Mouse (Mus musculus): ENCODE data around the gene Cyb5r2.

Cyb5r2 gene

DNA sequence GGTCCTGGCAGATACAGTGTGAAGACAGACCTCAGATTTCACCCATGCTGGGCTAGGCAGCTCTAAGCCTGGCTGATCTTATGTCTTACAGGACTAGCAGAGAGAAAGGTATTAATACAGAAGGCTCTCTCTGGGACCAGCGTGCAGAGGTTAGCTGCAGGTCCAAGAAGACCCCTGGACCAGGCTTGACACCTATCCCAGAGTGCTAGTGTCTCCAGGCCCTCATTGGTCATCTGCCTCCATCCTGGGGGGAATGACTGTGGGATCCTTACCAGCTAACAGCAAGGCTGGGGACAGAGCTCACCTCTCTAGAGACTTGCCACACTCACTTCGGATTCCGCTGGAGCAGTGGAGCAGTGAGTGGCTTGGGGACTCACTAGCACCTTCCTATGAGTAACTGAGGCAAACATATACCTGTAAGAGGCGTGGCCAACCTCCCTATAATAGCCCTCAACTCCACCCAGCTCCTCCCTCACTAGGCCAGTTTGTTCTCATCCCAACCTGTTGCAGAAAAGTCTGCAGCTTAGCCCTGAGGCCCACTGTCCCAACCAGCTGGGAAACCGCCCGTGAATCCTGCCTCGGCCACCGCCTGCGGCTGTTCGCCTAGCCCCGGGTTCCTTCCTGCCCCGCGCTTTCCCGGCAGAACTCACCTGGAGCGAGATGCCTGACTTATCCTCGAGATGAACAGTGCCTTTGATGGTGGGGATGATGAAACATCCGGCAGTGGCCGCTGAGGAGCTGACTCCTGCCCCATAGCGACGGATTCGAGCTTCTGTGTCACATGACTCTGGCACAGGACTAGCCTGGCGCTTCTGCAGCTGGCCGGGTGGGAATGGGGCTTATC lies at the start of gene Cyb5r2:
Cyb5r2 (minus strand) TSS at position 725 of the 844 bp plus-strand sequence.
- no peak for DNase-seq (ENCODE audit: low read depth)

DNA sequence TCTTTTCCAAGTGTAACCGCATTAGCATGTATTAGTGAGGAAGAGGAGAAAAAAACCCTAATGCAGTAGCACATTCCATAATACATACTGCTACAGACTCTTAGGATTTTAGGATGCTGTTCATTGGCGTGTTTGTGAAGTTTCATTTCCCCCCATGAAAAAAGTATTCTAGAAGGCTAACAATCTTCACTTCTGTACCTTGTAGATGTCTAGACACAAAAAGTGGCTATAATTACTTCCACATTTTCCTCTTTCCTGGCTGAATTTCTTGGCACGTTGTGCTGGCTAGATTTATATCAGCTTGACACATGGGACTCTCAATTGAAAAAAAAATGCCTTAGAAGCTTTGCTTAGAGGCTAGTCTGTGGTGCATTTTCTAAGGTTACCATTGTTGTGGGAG lies 44.3 kb upstream of the Cyb5r2 start:
- no peak for DNase-seq (ENCODE audit: low read depth)

DNA sequence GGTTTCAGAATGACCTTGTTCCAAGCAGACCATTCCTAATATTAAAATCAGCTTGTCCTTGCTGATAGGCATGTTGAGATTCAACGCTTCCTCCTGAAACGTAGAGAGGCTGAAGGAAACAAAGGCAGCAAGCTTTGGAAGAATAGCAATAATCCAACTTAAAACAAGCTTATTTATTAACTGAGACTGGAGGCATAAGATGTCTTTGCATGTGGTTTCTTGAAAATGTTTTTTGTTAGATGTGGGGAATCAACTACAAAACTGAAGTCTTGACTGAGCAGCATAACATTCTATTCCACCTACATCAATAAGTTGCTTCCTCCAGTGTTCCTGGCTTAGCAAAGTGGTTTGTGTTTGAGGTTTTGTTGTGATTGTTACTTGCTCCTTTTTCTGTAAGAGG lies 43.3 kb upstream of the Cyb5r2 start, which contains the start of gene Ovch2:
Ovch2 (minus strand) TSS at position 101 of the 400 bp plus-strand sequence.
- no peak for DNase-seq (ENCODE audit: low read depth)

DNA sequence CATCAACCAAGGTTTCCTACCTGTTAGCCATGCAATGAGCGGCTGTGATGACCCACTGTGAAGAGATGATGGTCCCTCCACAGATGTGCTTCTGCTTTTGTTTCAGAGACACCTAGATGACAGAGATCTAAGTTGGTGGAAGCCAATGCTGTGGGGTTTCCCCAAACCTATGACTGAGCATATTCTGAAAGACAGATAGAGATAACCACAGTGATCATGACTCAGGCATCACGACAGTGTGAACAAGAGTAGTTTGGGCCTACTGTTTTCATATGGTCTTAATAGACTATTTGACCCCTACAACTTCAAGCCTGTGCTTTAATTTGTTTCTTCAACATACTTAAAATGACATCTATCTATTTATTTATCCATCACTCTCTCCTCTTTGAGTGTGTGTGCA lies 38.7 kb upstream of the Cyb5r2 start:
- no peak for DNase-seq (ENCODE audit: low read depth)

DNA sequence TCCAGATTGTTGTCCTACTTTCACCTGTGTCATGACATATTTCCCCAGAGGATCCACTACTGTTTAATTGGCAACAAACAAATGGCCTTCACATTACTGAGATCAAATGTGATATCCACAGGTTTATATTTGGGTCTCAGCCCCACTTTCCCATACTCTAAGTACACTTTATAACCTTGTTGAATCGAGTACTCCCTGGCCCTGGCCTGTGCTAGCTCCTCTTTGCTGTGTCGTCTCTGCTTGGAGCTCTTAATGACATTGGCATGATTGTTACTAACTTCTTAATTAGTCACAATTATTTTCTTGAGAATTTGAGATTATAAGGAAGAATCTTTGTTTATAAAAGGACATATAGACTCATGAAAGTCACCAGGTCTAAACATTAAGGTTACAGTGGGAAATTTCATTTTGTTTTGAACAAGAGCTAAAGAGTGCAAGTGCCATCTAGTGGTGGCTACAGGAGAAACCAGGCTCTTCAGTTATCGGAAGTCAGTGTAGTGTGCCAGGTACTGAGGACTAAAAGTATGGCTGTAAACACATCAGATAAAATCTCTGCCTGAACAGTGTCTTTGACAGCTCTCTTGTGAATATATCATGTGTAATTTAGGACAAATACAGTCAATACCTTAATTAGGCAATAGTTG lies 30.3 kb upstream of the Cyb5r2 start:
- peak; percentile 44 for DNase-seq (ENCODE audit: low read depth)

DNA sequence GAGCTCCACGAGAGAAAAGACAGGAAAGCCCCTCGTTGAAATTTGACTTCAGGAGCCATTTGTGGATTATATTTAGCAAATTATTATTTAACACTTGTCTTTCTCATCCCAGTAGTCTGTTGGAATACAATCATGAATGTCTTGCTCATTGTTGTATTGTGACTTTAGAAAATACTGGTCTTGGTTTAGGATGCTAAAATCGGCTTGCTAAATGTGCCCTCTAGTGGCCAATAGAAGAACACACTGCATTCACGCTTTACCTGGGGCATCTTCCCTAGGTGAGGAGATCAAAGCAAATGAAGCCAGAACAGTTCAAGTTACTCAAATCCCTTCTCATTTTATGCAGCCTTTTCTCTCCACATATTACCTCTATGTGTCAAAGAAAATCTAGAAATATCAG lies 21.8 kb upstream of the Cyb5r2 start:
- peak; percentile 36 for DNase-seq (ENCODE audit: low read depth)

DNA sequence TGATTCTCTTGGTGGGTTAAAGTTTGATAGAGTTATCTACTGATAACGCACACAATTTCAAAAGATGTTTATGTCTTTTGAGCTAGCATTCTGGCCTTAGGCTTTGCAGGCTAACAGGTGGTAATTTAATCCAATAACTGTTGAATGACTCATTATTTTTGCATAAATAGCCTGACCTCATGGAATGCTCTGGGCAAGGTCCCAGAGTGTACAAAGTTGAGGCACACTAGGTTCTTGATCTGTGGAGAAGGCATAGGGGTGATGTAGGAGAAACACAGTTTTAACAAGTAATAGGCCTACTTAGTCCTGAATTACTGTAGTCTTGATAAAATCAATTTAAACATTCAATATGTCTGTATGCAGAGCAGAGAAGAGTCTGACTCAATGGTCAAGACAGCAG lies 20.4 kb upstream of the Cyb5r2 start:
- no peak for DNase-seq (ENCODE audit: low read depth)

DNA sequence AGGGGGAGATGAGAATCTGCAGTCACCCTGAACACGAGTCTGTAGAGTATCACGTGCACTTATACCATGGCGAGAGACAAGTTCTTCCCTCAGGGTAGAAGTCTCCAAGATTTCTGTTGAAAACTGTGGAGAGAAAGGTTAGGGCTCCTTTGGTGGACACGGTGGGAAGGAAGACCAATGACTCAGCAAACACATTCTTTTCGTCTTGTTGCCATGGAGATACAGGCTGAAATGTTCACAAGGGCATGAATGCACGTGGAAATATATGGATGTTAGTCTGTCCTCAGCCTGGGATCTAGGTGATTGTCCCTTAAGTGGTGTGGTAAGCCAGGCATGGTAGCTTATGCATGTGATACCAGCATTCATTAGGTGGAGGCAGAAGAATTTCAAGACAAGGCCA lies 13.0 kb upstream of the Cyb5r2 start:
- DNase-seq (ENCODE audit: low read depth), result no peak

DNA sequence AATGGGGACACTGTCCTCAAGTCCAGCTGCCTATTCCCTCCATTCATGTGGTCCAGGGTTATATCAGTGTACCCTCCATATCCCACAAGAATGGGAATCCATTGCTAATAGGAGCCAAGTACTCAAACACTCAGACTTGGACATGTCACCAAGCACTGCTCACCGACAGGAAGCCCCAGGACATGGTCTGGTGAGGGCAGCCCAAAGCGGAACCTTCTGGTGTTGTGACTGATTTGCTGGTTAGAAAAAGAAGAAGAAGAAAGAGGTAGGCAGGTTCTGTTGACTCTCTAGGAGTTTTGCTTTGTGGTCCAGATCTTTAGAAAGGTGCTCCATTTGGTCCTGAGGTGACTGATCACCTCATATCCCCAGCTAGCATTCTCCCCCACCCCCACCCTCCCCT lies 1.1 kb downstream of the Cyb5r2 start:
- DNase-seq (ENCODE audit: low read depth), result no peak

DNA sequence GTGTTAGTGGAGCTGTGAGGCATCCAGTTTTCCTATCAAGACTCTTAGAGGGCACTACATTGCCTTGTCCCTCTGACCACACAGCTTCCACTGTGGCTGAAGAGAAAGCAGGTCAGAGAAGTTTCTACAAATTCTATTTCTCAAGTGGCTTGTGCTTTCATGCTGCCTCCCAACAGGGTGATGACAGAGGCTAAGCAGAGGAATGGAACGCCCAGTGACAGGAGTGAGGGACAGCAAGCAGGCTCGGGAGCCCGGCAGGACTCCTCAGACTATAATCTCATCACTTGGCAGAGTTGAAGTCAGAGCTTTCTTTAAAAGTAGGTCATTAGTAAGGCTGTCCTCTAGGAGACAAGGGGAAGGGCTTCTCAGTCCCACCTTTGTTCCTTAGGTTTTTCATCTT lies 1.9 kb downstream of the Cyb5r2 start:
- DNase-seq (ENCODE audit: low read depth), result no peak

DNA sequence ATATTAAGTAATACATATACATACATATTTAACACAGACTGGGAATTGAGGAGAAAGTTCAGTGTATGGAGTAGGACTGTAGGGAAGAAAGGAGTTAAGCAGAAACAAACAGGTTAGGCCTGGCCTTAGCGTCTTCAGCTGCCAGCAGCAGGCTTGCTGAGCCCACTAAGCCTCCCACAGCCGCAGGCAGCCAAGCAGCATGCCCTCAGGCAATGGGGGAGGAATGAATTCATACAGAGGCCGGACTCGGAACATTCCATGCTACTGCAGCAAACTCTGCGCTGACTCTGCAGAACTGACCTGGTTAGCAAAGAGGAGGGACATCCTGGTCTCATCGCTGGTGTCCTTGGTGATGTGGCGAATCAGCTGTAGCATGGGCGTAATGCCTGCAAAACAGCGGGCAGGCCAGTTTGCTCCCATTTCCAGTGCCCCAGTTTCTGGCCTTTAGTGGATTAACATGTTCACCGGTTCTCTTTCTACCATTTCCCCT lies 5.8 kb downstream of the Cyb5r2 start:
- DNase-seq (ENCODE audit: low read depth), result no peak

DNA sequence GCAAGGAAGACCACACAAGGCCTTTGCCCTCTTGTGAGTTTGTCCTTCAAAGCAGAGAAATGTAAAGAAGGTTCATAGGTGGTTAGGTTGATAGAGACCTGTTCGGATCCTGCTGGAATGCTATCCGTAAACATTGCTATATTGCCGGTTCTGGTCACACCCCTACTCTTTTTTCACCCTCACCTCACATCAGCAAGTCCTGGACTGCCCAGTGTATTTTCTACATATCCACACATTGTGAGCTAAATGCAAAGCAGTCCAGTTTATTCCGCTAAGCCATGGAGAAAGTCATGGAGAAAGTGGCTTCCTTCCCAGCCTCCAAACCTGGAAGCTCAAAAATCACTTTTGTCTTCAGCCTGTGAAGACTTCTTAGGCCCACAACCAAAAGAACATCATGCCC lies 8.1 kb downstream of the Cyb5r2 start:
- no peak for DNase-seq (ENCODE audit: low read depth)

DNA sequence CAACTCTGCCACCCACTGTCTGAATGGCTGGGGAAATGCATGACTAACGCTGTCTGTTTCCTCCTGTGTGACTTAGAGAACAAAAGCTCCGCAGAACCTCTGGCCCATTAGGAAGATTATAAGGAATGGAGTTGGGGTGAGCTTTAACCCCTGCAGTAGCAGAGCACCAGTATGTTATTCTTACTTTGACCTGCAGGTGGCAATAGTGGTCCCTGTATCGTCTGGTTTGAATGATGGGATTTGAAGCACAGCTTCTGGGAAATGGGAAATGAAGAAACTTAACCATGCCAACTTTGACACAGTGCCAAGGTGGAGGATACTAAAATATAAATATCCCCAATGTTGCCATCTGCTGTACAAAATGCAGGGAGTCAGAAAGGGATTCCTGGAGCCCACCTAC lies 8.6 kb downstream of the Cyb5r2 start:
- DNase-seq (ENCODE audit: low read depth), result peak; percentile 64

DNA sequence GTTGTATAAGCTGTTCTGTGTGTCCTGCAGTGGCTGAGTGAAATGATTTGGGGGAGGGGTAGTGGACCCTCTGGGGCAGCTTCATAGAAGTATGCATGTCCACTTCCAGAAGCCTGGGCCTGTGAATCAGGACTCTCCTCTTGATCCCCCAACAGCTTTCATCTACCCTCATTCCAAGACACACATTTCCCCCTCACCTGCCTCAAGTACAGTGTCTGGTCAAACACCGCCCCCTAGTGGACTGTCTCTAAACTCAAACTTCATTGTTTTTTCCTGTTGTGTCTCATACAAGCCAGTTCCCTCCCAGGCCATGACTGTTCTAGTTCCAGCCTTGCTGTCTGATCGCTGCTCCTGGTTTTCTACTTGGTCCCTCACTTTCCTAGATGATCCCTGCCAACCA lies 9.9 kb downstream of the Cyb5r2 start:
- DNase-seq (ENCODE audit: low read depth), result peak; percentile 72

DNA sequence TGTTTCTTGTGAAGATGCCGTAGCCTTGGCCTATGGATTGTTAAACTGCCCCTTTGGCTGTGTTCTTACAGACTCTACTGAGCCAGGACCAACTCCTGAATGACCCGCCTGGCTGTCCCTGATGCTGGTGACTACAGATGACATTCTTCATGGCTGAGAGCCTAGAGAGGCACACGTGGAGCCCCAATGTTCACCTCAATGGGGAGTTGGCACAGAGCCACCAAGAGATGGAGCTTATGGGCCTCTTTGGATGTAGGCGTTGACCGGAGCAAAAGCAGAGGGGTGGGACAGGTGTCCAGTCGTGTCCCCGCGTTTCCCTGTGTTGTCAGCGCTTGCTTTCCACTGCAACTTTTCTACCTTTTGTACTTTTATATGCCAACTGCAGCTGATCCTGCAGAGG lies 10.4 kb downstream of the Cyb5r2 start:
- DNase-seq (ENCODE audit: low read depth), result no peak

DNA sequence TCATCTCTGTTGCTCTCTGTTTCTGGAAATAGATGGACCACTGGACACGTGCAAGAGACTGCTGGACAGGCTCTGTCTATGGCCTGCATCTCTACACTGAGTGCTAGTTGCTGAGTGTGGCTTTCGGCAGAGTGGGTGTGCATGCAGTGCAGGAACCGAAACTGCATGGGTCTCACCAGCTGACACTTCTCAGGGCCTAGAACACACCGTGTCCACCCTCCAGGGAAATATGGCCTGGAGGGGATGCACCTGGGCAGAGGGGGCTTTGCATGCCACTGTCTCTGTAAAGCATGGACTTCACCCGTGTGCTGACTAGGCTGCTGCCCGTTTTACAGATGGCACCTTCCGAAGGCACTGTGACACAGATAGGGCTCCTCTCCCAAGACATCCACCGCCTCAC lies 11.8 kb downstream of the Cyb5r2 start:
- no peak for DNase-seq (ENCODE audit: low read depth)

DNA sequence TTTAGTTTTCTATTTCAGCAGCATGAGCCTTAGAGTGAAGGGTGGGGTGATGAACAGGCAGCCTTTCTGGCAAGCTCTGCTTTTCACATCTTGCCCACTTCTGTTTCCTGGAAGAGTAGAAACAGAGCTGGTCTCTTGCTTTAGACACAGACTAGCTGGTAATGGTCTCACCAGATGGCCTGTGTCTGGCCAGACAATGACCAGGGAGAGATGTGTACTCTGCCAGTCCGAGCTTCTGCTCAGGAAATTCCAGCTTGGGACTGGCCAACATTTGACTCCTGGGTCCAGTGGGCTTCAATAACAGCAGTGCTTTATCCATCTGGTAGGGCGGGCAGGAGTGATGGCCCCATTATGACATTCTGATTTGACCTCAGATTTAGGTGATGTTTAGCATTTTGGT lies 12.7 kb downstream of the Cyb5r2 start:
- no peak for DNase-seq (ENCODE audit: low read depth)

DNA sequence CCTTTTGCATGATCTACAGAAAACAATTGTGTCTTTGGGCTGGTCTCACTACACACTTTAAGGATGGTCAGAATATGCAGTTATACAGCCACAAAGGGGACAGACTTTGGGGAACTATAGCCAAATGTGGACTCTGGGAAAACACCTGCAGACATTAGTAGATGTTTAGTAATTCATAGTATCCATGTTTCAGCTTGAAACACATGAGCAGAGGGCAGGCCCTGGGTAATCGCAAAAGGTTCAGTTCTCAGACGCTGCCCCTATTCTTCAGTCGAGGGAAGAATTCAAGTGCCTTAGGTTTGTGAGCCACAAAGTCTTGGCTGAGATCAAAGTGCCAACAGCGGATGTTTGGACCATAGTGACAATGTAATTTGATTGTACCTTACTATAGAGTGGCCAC lies 13.4 kb downstream of the Cyb5r2 start:
- no peak for DNase-seq (ENCODE audit: low read depth)

DNA sequence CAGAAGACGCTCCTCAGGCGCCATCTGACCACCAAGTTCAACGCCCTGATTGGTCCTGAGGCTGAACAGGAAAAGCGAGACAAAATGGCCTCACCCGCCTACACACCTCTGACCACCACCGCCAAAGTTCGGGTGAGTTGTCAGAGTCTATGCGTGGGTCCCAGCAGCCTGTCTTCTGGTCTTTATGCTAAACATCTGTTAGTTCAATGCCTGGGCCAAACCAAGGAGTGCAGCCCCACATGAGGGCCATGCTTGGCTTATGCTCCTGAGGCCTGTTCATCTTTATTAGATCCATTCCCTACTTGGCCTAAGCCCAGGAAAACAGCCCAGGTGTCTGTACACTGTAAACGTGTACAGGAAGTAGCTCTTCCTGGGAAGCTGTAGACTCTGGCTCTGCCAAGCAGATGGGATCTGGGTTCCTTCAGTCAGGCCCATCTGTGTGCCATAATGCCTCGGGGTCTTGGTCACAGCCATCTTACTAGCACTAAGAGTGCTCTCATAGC lies 14.8 kb downstream of the Cyb5r2 start:
- DNase-seq (ENCODE audit: low read depth), result no peak

DNA sequence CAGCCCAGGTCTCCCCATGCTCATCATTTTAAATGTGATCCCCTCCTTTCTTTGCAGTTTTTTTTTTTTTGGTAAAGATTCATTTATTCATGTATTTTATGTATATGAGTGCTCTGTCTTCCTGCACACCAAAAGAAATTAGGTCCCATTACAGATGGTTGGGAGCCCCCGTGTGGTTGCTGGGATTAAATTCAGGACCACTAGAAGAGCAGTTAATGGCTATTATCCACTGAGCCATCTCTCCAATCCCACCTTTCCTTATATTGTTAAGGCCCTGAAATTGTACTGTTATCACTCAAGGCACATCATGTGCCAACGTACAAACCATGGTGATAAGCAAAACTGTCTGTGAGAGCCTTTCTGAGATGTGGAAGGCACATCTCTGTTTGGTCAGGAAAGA lies 19.1 kb downstream of the Cyb5r2 start:
- DNase-seq (ENCODE audit: low read depth), result peak; percentile 24

DNA sequence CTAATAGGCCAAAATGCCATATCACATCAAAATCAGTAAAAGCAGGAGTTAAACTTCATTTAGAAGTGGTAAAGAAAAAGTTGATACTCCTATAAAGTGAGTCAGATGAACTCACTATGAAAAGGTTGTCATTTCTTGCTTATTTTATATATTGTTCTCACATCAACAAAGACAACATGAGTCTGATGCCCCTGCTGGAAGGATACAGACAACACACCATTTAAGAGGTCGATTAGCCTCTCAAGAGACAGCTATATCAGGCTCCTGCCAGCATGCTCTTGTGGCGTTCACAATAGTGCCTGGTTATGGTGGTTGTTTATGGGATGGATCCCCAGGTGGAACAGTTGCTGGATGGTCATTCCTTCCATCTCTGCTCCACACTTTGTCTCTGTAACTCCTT lies 24.7 kb downstream of the Cyb5r2 start:
- peak; percentile 8 for DNase-seq (ENCODE audit: low read depth)

DNA sequence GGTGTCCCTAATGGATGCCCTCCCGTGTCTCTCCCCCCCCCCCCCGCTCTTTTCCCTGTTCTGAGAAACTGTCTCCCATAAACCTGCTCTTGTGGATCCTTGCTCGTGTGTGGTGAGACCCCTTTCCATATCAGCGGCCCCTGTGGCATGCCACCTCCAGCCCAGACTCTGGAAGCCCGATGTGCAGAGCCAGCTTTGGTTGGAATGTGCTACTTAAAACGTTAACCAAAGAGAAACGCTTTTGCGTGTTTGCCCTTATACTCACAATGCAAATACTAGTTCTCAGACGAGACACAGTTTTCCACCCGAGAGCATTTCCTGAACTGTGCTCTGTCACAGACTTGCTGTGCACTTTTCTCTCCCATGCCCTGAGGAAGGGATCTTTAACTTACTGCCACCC lies 27.2 kb downstream of the Cyb5r2 start:
- no peak for DNase-seq (ENCODE audit: low read depth)

DNA sequence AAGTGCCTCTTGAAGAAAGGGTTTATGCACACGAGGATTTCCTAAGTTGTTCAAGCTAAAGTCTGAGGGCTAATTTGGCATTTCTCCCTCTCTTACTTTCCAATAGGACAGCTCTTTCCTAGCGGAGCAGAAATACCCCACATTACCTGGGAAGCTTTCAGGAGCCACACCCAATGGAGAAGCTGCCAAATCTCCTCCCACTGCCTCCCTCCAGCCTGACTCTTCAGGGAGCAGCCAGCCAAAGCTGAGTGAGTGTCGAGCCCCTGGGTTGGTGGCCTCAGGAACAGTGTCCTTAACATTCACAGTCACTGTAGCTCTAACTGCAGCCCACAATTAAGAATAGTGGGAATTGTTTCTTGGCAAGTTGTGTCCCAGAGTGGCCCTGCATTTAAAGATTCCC lies 30.3 kb downstream of the Cyb5r2 start:
- no peak for DNase-seq (ENCODE audit: low read depth)

Measured in induced T-regulatory cell, adult 2 months (primary cell).